Mouse (Mus musculus) MEL (cell line): ENCODE data around the gene Rplp0. TPM values are rescaled to one million over a fixed set of nuclear protein-coding genes. Genes with fewer than 3 reads are reported as not detected.

Experiments used
- DNase-seq: peaks from one replicate; pipeline ENCODE4 v3.0.0; 2011; ENCODE audit warnings: low read depth, low spot score
- H3K27ac ChIP-seq: 2 replicates; pipeline ENCODE4 v1.5.1; 2012; ENCODE audit warnings: low read depth, mild to moderate bottlenecking, control low read depth, low read length, moderate library complexity; ENCODE audit not compliant: control insufficient read depth
- H3K27me3 ChIP-seq, 2 experiments: fragments of 150-350 bp in 1 of 2; sonication (generic) in 1 of 2; 2 replicates each; pipeline ENCODE4 v1.6.1; 2012; ENCODE audit warnings: low read length in 2 of 2, mild to moderate bottlenecking in 2 of 2, improper control_type of control experiment in 1 of 2, moderate library complexity in 1 of 2; ENCODE audit not compliant: insufficient read depth in 2 of 2, control insufficient read depth in 1 of 2
- H3K36me3 ChIP-seq, 2 experiments: 2 replicates each; pipeline ENCODE4 v1.6.1; 2012 to 2014; ENCODE audit warnings: low read length in 2 of 2, improper control_type of control experiment in 1 of 2, inconsistent platforms in 1 of 2, mild to moderate bottlenecking in 1 of 2; ENCODE audit not compliant: insufficient read depth in 2 of 2, control insufficient read depth in 1 of 2
- H3K4me1 ChIP-seq, 2 experiments: fragments of 150-350 bp in 1 of 2; sonication (generic) in 1 of 2; 2 replicates each; pipeline ENCODE4 v1.6.1; 2012; ENCODE audit warnings: low read length in 2 of 2, improper control_type of control experiment in 1 of 2, mild to moderate bottlenecking in 1 of 2; ENCODE audit not compliant: insufficient read depth in 2 of 2, control insufficient read depth in 1 of 2
- H3K4me3 ChIP-seq, 2 experiments: fragments of 150-350 bp in 1 of 2; sonication (generic) in 1 of 2; 2 replicates each; pipeline ENCODE4 v1.5.1; 2012; ENCODE audit warnings: low read depth in 2 of 2, low read length in 2 of 2, mild to moderate bottlenecking in 2 of 2, moderate library complexity in 2 of 2, control low read depth in 1 of 2, improper control_type of control experiment in 1 of 2; ENCODE audit not compliant: control insufficient read depth in 1 of 2, insufficient read depth in 1 of 2
- H3K79me2 ChIP-seq: 2 replicates; pipeline ENCODE4 v1.6.1; 2012; ENCODE audit warnings: mild to moderate bottlenecking, low read length, moderate library complexity; ENCODE audit not compliant: control insufficient read depth, poor library complexity, insufficient read depth
- H3K9ac ChIP-seq: 2 replicates; pipeline ENCODE4 v1.6.1; 2012; ENCODE audit warnings: low read depth, mild to moderate bottlenecking, control low read depth, low read length, moderate library complexity; ENCODE audit not compliant: control insufficient read depth, poor library complexity, severe bottlenecking
- H3K9me3 ChIP-seq: fragments of 150-350 bp; sonication (generic); replicated peaks from 2 replicates; pipeline ENCODE4 v1.6.1; 2012; ENCODE audit warnings: mild to moderate bottlenecking, low read length, improper control_type of control experiment, moderate library complexity; ENCODE audit not compliant: insufficient read depth
- BHLHE40 ChIP-seq: IDR thresholded peaks from 2 replicates; pipeline ENCODE4 v1.6.1; 2012; ENCODE audit warnings: low read depth, mild to moderate bottlenecking, inconsistent platforms, low read length, improper control_type of control experiment, borderline replicate concordance
- CHD1 ChIP-seq: IDR thresholded peaks from 2 replicates; pipeline ENCODE4 v1.6.1; 2012; ENCODE audit warnings: low read depth, mild to moderate bottlenecking, inconsistent platforms, low read length, improper control_type of control experiment
- CTCF ChIP-seq, 3 experiments: IDR thresholded peaks in 2 of 3; conservative IDR thresholded peaks in 1 of 3; 2 replicates each; pipeline ENCODE4 v1.5.1; 2011 to 2012; ENCODE audit warnings: low read length in 3 of 3, low read depth in 2 of 3, mild to moderate bottlenecking in 2 of 3, improper control_type of control experiment in 1 of 3, inconsistent platforms in 1 of 3, mixed read lengths in 1 of 3, moderate library complexity in 1 of 3; ENCODE audit not compliant: control insufficient read depth in 1 of 3, insufficient read depth in 1 of 3, poor library complexity in 1 of 3, severe bottlenecking in 1 of 3
- E2F4 ChIP-seq: IDR thresholded peaks from 2 replicates; pipeline ENCODE4 v1.6.1; 2011; ENCODE audit warnings: low read depth, low read length, improper control_type of control experiment, borderline replicate concordance
- ELF1 ChIP-seq: IDR thresholded peaks from 2 replicates; pipeline ENCODE4 v1.6.1; 2014; ENCODE audit warnings: low read depth, mild to moderate bottlenecking, inconsistent platforms, low read length, improper control_type of control experiment, moderate library complexity
- EP300 ChIP-seq, 2 experiments: IDR thresholded peaks; 2 replicates each; pipeline ENCODE4 v1.6.1; 2011; ENCODE audit warnings: improper control_type of control experiment in 2 of 2, low read length in 2 of 2, low read depth in 1 of 2, mild to moderate bottlenecking in 1 of 2
- ETS1 ChIP-seq: IDR thresholded peaks from 2 replicates; pipeline ENCODE4 v1.6.1; 2012; ENCODE audit warnings: low read depth, mild to moderate bottlenecking, inconsistent platforms, low read length, improper control_type of control experiment, moderate library complexity
- GATA1 ChIP-seq: IDR thresholded peaks from 2 replicates; pipeline ENCODE4 v1.6.1; 2011; ENCODE audit warnings: low read depth, low read length, improper control_type of control experiment
- HCFC1 ChIP-seq: IDR thresholded peaks from 2 replicates; pipeline ENCODE4 v1.6.1; 2012; ENCODE audit warnings: low read depth, mild to moderate bottlenecking, inconsistent platforms, low read length, improper control_type of control experiment, moderate library complexity
- JUND ChIP-seq: IDR thresholded peaks from 2 replicates; pipeline ENCODE4 v1.6.1; 2011; ENCODE audit warnings: low read depth, mild to moderate bottlenecking, improper control_type of control experiment, low read length
- MAFK ChIP-seq: IDR thresholded peaks from 2 replicates; pipeline ENCODE4 v1.6.1; 2011; ENCODE audit warnings: low read depth, mild to moderate bottlenecking, low read length, improper control_type of control experiment, borderline replicate concordance
- MAX ChIP-seq: IDR thresholded peaks from 2 replicates; pipeline ENCODE4 v1.6.1; 2011; ENCODE audit warnings: low read length, improper control_type of control experiment
- MAZ ChIP-seq: IDR thresholded peaks from 2 replicates; pipeline ENCODE4 v1.6.1; 2012; ENCODE audit warnings: low read depth, mild to moderate bottlenecking, inconsistent platforms, low read length, improper control_type of control experiment
- MYB ChIP-seq: IDR thresholded peaks from 2 replicates; pipeline ENCODE4 v1.6.1; 2011; ENCODE audit warnings: mild to moderate bottlenecking, low read depth, low read length, improper control_type of control experiment
- MYC ChIP-seq: IDR thresholded peaks from 2 replicates; pipeline ENCODE4 v1.6.1; 2011; ENCODE audit warnings: low read depth, mild to moderate bottlenecking, low read length, improper control_type of control experiment, moderate library complexity
- NRF1 ChIP-seq: IDR thresholded peaks from 2 replicates; pipeline ENCODE4 v1.6.1; 2014; ENCODE audit warnings: low read depth, mild to moderate bottlenecking, inconsistent platforms, low read length, improper control_type of control experiment, moderate library complexity; ENCODE audit not compliant: poor library complexity, insufficient read depth, severe bottlenecking
- RCOR1 ChIP-seq: IDR thresholded peaks from 2 replicates; pipeline ENCODE4 v1.6.1; 2012; ENCODE audit warnings: low read depth, mild to moderate bottlenecking, inconsistent platforms, low read length, improper control_type of control experiment
- SIN3A ChIP-seq: IDR thresholded peaks from 2 replicates; pipeline ENCODE4 v1.6.1; 2012; ENCODE audit warnings: low read length, improper control_type of control experiment, inconsistent platforms
- SMC3 ChIP-seq: IDR thresholded peaks from 2 replicates; pipeline ENCODE4 v1.6.1; 2011; ENCODE audit warnings: low read depth, low read length, improper control_type of control experiment
- TAL1 ChIP-seq: IDR thresholded peaks from 2 replicates; pipeline ENCODE4 v1.6.1; 2012; ENCODE audit warnings: mild to moderate bottlenecking, inconsistent platforms, low read length, moderate library complexity, mixed read lengths
- TBP ChIP-seq: IDR thresholded peaks from 2 replicates; pipeline ENCODE4 v1.8.0; 2011; ENCODE audit warnings: low read depth, low read length, improper control_type of control experiment
- TCF12 ChIP-seq: IDR thresholded peaks from 2 replicates; pipeline ENCODE4 v1.6.1; 2014; ENCODE audit warnings: low read depth, mild to moderate bottlenecking, inconsistent platforms, low read length, improper control_type of control experiment, moderate library complexity
- UBTF ChIP-seq: IDR thresholded peaks from 2 replicates; pipeline ENCODE4 v1.6.1; 2012; ENCODE audit warnings: low read depth, mild to moderate bottlenecking, inconsistent platforms, low read length, improper control_type of control experiment, moderate library complexity, borderline replicate concordance; ENCODE audit not compliant: insufficient read depth
- USF1 ChIP-seq: IDR thresholded peaks from 2 replicates; pipeline ENCODE4 v1.6.1; 2014; ENCODE audit warnings: low read depth, mild to moderate bottlenecking, inconsistent platforms, low read length, improper control_type of control experiment, moderate library complexity
- USF2 ChIP-seq, 2 experiments: IDR thresholded peaks; 2 replicates each; pipeline ENCODE4 v1.6.1; 2011 to 2012; ENCODE audit warnings: improper control_type of control experiment in 2 of 2, low read length in 2 of 2, borderline replicate concordance in 1 of 2, inconsistent platforms in 1 of 2, low read depth in 1 of 2, mild to moderate bottlenecking in 1 of 2; ENCODE audit not compliant: insufficient read depth in 1 of 2
- polyA plus RNA-seq, 2 experiments: library from polyadenylated mRNA; stranded (reverse) in 1 of 2; unstranded in 1 of 2; fragments of >175 nt in 1 of 2; fragments of >200 nt in 1 of 2; gene quantifications; 2 replicates each; pipeline versions ENCODE4 v1.2.1 to v1.2.4; 2012; ENCODE audit warnings: low replicate concordance in 2 of 2, low read depth in 1 of 2; ENCODE audit not compliant: insufficient read length in 2 of 2, insufficient read depth in 1 of 2, missing spikeins in 1 of 2
- total RNA-seq: library from RNA; depleted of rRNA; stranded (reverse); fragments of 300-350 nt; gene quantifications from 2 replicates; pipeline ENCODE4 v1.2.3, GENCODE M21; 2012

Rplp0 gene
- total and polyA plus RNA-seq, 3 experiments, result 3,028 to 4,164 (median 3,294) TPM

GRCm38 (mm10) chr5:115522531-115522930 is 36.7 kb upstream of the Rplp0 start:
- Histone ChIP-seq H3K9ac (no peak overlapping the region), H3K4me1 (no peaks in the 10 kb centered on the region), H3K36me3 (no peaks in the 10 kb centered on the region; a peak in 1 of 4 replicates), H3K9me3 (no peaks in the 10 kb centered on the region), H3K27me3 (no peaks in the 10 kb centered on the region), H3K27ac (no peak overlapping the region), H3K4me3 (no peak overlapping the region), H3K79me2 (no peaks in the 10 kb centered on the region)
- TF ChIP-seq GATA1 (no peak), E2F4 (no peak), TAL1 (no peak), NRF1 (no peak), SIN3A (no peak), MAZ (no peak), ETS1 (no peak), ELF1 (no peak), TCF12 (no peak), BHLHE40 (no peak), MAX (no peak)
- no peak for DNase-seq

- no peak overlapping the region for H3K4me3 ChIP-seq
- H3K79me2 ChIP-seq, result no peaks in the 10 kb centered on the region
- H3K27ac ChIP-seq, result no peak overlapping the region
- DNase-seq, result no peak
- TF ChIP-seq TBP, result no peak
- TF ChIP-seq UBTF, result no peak
- no peak for TF ChIP-seq MAFK
- TF ChIP-seq HCFC1, result no peak
- TF ChIP-seq NRF1, result no peak
- no peak for TF ChIP-seq SMC3
- no peak for TF ChIP-seq EP300 (IDR thresholded peaks at IDR 0.05; ENCODE audit: low read depth in 1 of 2, low read length in 2 of 2)
- TF ChIP-seq USF2 (IDR thresholded peaks at IDR 0.05; ENCODE audit: borderline replicate concordance in 1 of 2, insufficient read depth in 1 of 2, low read depth in 1 of 2, low read length in 2 of 2), result no peak
- no peak for TF ChIP-seq JUND
- no peak for TF ChIP-seq CTCF (IDR thresholded peaks at IDR 0.05 in 2 of 3, conservative IDR thresholded peaks at IDR 0.05 in 1 of 3; ENCODE audit: control insufficient read depth in 1 of 3, insufficient read depth in 1 of 3, low read depth in 2 of 3, low read length in 3 of 3, poor library complexity in 1 of 3, severe bottlenecking in 1 of 3)
- TF ChIP-seq MYC, result no peak
- TF ChIP-seq RCOR1, result no peak
- no peak for TF ChIP-seq MYB
- TF ChIP-seq CHD1, result no peak
- TF ChIP-seq USF1, result no peak
- no peaks in the 10 kb centered on the region for H3K27me3 ChIP-seq
- H3K36me3 ChIP-seq, result no peaks in the 10 kb centered on the region; a peak in 1 of 4 replicates
- no peaks in the 10 kb centered on the region for H3K9me3 ChIP-seq
- no peak overlapping the region for H3K9ac ChIP-seq
- no peaks in the 10 kb centered on the region for H3K4me1 ChIP-seq
Observed at GRCm38 (mm10) chr5:115522981-115523499, 36.2 kb upstream of the Rplp0 start.
